Mouse (Mus musculus): ENCODE results near the gene Slco4a1. TPM values are rescaled to one million over a fixed set of nuclear protein-coding genes. Genes with fewer than 3 reads are reported as not detected.

Gene Slco4a1
- total RNA-seq, 2 experiments from 2014 or later = not detected

DNA sequence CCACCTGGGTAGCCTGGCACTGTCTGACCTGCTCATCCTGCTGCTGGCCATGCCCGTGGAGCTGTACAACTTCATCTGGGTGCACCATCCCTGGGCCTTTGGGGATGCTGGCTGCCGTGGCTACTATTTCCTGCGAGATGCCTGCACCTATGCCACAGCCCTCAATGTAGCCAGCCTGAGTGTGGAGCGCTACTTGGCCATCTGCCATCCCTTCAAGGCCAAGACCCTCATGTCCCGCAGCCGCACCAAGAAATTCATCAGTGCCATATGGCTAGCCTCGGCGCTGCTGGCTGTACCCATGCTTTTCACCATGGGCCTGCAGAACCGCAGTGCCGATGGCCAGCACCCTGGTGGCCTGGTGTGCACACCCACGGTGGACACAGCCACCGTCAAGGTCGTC, 44.7 kb downstream of the Slco4a1 start:
- intact Hi-C loops (cut with DNase I) = no loop called here
- DNase-seq (ENCODE audit: low spot score) = no peak

DNA sequence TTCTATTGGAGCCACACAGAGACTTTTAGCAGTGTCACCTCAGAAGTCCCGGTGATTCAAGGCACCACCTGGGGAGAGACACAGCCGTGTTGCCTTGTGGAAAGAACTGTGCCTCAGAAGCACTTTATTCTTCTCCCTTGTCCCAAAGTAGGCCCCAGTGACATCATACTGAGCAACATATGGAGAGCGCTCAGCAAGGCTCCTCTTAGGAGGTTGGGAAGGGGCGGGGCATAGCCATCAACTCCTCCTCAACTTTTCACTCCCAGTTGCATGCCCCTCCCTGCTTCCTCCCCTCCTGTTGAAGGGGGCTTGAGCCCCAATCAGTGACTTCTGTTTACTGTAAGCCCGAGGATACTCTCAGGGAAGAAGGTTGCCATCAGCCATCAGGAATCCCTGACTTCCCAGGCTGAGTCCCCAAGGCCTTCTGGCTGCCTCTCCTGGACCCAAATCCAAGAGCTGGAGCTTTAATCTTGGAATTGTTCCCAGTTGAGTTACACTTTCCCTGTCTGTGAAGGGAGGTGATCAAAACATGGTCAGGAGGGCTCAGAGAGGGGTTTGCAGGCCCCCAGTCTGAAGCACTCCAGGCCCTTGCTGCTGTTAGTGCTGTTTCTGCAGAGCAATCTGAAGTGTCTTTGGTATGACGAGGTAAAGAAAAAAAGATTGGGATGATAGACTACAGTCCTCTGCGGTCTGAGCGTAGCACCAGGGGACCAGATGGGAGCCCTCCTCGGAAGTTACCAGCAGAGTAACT, 45.3 kb downstream of the Slco4a1 start:
- no peak for DNase-seq (ENCODE audit: low spot score)
- intact Hi-C loops (cut with DNase I) = no loop called here

DNA sequence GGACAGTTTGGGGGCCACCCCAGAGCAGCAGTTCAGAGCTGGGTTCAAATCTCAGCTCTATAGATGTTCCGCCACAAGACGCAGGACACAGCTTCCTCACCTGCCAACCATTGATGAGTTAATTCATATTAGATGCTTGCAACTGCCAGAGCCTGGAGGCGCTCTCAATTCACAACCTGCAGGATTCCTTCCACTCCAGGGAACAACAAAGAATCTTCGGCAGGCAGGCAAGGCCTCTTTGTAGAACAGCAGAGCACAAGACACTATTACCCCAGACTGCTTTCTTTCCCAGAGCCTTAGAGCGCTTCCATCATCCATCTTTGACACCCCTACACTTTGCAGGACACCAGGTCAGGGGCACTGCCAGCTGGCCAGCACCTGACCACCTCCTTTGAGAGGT, 50.2 kb downstream of the Slco4a1 start:
- no peak for DNase-seq (ENCODE audit: low spot score)
- intact Hi-C loops (cut with DNase I) = no loop called here

DNA sequence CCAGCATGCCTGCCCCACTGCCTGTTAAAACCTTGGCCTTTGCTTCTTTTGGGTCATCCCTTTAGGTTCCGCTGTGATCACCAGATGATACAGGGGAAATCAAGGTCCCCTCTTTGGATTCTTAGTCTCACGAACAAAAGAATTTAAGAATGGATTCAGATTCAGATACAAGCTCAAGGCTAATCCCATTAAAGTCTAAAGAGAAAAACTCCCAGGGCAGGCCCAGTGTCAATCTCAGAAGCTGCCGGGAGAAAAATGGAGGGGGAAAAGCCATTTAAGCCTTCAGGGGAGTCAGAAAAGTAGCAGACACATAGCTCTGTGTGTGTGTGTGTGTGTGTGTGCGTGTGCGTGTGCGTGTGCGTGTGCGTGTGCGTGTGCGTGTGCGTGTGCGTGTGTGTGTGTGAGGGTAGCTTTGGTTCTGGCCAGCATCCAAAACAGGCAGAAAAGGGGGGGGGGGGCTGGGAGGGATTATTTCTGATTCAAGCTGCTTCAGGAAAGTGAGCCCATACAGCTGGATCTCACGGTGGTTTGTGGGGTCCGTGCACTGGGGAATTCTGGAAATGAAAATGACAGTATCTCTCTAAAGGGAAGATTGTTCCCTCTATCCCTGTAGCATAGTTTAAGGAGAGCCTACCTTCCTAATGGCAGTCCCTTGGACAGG, 52.5 kb downstream of the Slco4a1 start:
- DNase-seq (ENCODE audit: low spot score) = no peak

DNA sequence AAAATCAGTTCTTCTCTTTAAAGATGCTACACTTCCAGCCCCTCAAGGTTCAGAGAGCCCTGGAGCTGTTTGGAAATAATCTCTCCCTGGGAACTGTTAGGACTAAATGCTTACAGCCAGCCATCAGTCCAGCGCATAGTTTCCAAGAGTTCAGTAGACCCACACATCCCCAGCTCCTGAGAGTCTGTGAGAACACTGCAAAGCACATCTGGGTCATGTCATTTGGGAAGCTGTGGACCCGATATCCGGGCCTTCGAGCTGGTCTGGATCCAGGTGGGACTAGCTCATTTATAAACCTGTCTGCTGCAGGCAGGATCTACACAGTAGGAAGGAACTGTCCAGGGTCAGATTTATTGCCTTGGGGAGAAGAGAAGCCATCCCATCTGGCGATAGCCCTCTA, 54.8 kb downstream of the Slco4a1 start:
- no peak for DNase-seq (ENCODE audit: low spot score)
- intact Hi-C loops (cut with DNase I) = no loop called here

More for the DNA sequence above, 52.5 kb downstream of the Slco4a1 start:
- intact Hi-C loops (cut with DNase I) = no loop called here

DNA sequence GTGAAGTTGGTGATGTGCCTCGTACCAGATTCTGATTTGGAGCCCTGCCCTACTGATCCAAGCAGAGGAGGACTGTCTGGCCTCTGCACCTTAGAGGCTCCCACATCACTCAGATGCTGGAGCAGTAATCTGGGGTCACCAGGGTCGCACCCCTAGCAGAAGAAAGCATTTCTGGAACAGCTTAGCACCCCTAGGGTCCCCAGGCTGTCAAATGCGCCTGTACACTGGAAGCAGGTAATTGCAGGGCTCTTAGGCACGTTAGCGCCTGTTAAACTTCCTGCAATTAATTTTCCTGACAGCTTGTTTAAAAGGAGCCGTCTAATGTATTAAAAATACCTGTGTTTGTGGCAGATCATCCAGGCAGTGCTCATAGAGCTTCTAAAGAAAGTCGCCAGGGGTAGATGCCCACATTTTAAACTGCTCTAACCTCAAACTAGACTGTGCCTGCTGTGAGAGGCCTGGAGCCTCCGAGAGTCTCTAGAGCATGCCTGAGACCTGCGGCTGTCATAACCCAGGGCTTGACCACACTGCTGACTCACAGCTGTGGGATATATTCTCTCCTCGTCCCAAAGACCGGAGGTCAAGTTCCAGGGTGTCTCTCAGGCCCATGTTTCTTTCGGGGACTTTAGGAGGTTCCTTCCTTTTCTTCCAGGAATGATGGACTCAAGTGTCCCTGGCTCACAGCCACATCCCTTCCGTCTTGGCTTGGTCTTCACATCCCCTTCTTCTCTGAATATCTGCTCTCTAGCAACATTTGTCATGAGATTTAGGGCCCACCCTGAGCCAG, 56.0 kb downstream of the Slco4a1 start:
- intact Hi-C loops (cut with DNase I) = no loop called here
- DNase-seq (ENCODE audit: low spot score) = no peak

DNA sequence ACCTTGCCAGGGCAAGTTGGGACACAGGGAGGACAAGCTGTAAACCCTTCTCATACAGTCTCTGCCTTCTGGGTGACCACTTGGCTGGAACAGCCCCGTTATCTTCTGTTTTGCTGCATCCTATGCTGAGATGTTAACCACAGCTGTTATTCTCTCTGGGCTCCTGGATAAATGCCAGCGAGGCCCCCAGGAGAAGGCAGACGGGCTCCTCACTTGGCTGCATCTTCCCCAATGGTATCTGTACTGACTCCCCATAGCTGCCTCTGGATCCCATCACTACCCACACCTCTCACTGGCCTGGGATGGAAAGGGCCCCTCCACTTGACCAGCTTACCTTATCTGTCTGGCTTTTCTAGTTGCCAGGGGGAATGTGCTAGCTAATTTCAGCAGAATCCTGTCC, 57.0 kb downstream of the Slco4a1 start:
- intact Hi-C loops (cut with DNase I) = no loop called here
- DNase-seq (ENCODE audit: low spot score) = no peak

DNA sequence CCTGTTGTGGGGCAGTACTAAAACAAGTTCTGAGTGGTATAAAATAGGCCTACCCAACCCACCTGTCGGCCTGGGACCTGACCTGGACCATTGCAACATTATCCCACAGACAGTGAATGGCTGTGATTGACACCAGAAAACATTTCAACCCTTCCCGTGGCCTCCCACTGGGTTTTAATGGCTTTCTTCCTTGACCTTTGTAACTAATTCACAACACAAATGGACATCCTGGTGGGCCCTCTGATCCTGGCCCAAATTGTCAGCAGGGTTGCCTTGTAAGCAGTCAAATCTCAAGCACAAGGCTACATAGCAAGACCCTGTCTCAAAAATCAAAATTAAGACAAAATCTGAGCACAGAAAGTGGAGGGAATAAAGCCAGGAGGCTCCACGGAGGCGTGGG, 57.8 kb downstream of the Slco4a1 start:
- intact Hi-C loops (cut with DNase I) = no loop called here
- DNase-seq (ENCODE audit: low spot score) = no peak

DNA sequence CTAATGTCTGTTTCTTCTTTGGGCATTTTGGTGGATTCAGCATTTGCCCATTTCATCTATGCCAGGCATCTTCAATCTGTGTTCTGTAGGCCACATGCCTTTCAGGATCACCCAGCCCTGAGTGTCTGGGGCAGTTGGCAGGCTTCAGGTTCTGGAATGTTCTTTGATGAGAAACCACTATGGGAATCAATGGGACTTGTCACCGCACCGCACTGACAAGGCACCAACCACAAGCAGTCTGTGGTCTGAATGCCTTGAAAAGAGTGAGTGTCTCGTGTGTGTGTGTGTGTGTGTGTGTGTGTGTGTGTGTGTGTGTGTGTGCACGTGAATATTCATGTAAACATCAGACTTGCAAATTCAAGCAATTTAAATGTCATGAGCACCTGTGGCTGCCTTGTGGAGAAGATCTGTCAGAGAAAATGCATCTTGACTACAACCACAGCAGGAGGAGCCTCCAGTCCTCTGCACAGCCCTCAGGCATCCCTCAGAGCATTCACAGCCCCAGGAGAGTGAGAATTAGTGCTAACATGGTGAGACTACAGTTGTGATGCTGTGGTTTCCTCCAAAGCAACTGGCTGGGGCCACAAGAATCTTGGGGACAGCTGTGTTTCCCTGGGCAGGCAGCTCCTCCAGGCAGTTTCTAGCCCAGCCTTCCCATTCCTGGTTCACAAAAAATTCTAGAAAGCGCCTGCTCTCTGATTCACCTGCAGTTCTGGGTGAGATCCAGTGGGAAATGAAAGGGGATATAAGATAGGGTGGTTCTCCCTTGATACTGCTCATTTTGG, 65.6 kb downstream of the Slco4a1 start:
- intact Hi-C loops (cut with DNase I) = no loop called here
- DNase-seq (ENCODE audit: low spot score) = no peak

DNA sequence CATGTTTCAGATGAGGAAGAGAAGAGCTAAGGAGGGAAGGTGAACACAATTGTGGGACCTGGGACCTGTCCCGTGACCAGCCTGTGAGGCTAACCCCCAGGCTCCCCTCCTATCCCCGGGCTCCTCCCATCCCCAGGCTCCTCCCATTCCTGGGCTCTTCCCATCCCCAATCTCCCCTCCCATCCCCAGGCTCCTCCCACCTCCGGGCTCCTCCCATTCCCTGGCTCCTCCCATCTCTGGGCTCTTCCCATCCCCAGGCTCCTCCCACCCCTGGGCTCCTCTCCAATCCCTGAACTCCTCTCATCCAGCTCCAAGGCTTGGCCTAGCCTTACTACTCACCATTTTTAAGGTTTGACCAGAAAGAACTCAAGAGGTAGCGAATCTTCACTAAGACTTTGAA, 66.8 kb downstream of the Slco4a1 start:
- intact Hi-C loops (cut with DNase I) = no loop called here
- DNase-seq (ENCODE audit: low spot score) = no peak

Other genes with a start within 250 kb of the Slco4a1 start
- 10 to 100 TPM; 50.3 to 58.2 TPM for gene Lama5, start 230.4 kb upstream of the Slco4a1 start, total RNA-seq (2021)
- 100 to 1,000 TPM; 471 to 515 TPM for gene Rps21, start 198.9 kb upstream of the Slco4a1 start, total RNA-seq (2021)
- 10 to 100 TPM; 13.0 to 13.8 TPM for gene Cables2, start 182.7 kb upstream of the Slco4a1 start, total RNA-seq (2021)
- not detected for gene Rbbp8nl, start 166.4 kb upstream of the Slco4a1 start, total RNA-seq (2021)
- 1 to 10 TPM in 1 of 2 experiments, under 1 TPM in 1; 0.98 to 1.1 TPM for gene Gata5, start 121.5 kb upstream of the Slco4a1 start, total RNA-seq (2021)
- gene Ntsr1, start 43.7 kb downstream of the Slco4a1 start, total RNA-seq (2021) = not detected
- gene Mrgbp, start 125.1 kb downstream of the Slco4a1 start, total RNA-seq (2021) = 10 to 100 TPM; 14.4 to 14.6 TPM
- gene Ogfr, start 133.0 kb downstream of the Slco4a1 start, total RNA-seq (2021) = 10 to 100 TPM; 33.0 to 34.3 TPM
- gene Col9a3, start 141.5 kb downstream of the Slco4a1 start, total RNA-seq (2021) = under 1 TPM; 0.14 to 0.62 TPM
- gene Tcfl5, start 186.5 kb downstream of the Slco4a1 start, total RNA-seq (2021) = under 1 TPM in 1 of 2 experiments, not detected in 1; 0.17 TPM

Measured in heart, postnatal 25 days (tissue).